Mouse (Mus musculus) liver, embryonic 14.5 days (tissue): ENCODE measurements around the gene Hipk3. TPM values are rescaled to one million over a fixed set of nuclear protein-coding genes. Genes with fewer than 3 reads are reported as not detected.

Source experiments
- ATAC-seq: fragments of 200-750 bp; cut with Nextera tagmentation; 2 replicates; pipeline ENCODE4 v1.8.0; 2017; ENCODE audit warnings: moderate number of reproducible peaks, mild to moderate bottlenecking, moderate library complexity; ENCODE audit not compliant: insufficient read depth
- DNase-seq, 3 experiments: peaks; one replicate each; pipeline ENCODE4 v3.0.0-alpha.2; 2012 to 2013; ENCODE audit warnings: low read depth in 3 of 3, low spot score in 3 of 3
- H3K27ac ChIP-seq: fragments of 300-500 bp; sonication (generic); 2 replicates; pipeline ENCODE4 v1.5.1; 2014; ENCODE audit warnings: moderate library complexity, mild to moderate bottlenecking, control low read depth, inconsistent platforms
- H3K27me3 ChIP-seq: fragments of 300-500 bp; sonication (generic); 2 replicates; pipeline ENCODE4 v1.6.1; 2014; ENCODE audit warnings: mild to moderate bottlenecking, low read length, moderate library complexity; ENCODE audit not compliant: control insufficient read depth, insufficient read depth
- H3K36me3 ChIP-seq: fragments of 300-500 bp; sonication (generic); replicated peaks from 2 replicates; pipeline ENCODE4 v1.6.1; 2014; ENCODE audit warnings: low read depth; ENCODE audit not compliant: control insufficient read depth, insufficient read depth
- H3K4me1 ChIP-seq, 2 experiments: fragments of 200-500 bp in 1 of 2; fragments of 300-500 bp in 1 of 2; sonication (generic) in 1 of 2; replicated peaks; 2 replicates each; pipeline ENCODE4 v1.6.1; 2012 to 2014; ENCODE audit warnings: antibody characterized with exemption in 1 of 2, inconsistent platforms in 1 of 2, low read length in 1 of 2; ENCODE audit not compliant: control insufficient read depth in 2 of 2, insufficient read depth in 2 of 2
- H3K4me2 ChIP-seq: fragments of 300-500 bp; sonication (generic); 2 replicates; pipeline ENCODE4 v1.6.1; 2014; ENCODE audit warnings: low read depth, mild to moderate bottlenecking, control low read depth, moderate library complexity
- H3K4me3 ChIP-seq, 2 experiments: fragments of 200-500 bp in 1 of 2; fragments of 300-500 bp in 1 of 2; sonication (generic) in 1 of 2; 2 replicates each; pipeline ENCODE4 v1.5.1; 2012 to 2014; ENCODE audit warnings: low read depth in 2 of 2, low read length in 2 of 2, mild to moderate bottlenecking in 2 of 2, control low read depth in 1 of 2, inconsistent platforms in 1 of 2, moderate library complexity in 1 of 2; ENCODE audit not compliant: insufficient read depth in 1 of 2
- H3K9ac ChIP-seq: fragments of 300-500 bp; sonication (generic); replicated peaks from 2 replicates; pipeline ENCODE4 v1.6.1; 2014; ENCODE audit warnings: mild to moderate bottlenecking, control low read depth, moderate library complexity
- H3K9me3 ChIP-seq: fragments of 300-500 bp; sonication (generic); 2 replicates; pipeline ENCODE4 v1.6.1; 2016; ENCODE audit warnings: low read length, mixed read lengths; ENCODE audit not compliant: control insufficient read depth
- CTCF ChIP-seq: IDR thresholded peaks from 2 replicates; pipeline ENCODE4 v1.5.1; 2016; ENCODE audit warnings: antibody characterized with exemption, low read depth, control low read depth
- EP300 ChIP-seq: IDR thresholded peaks from 2 replicates; pipeline ENCODE4 v1.6.1; 2016; ENCODE audit warnings: antibody characterized with exemption, low read depth
- WGBS: fragments of 180-500 bp; shearing (Covaris S2); extraction: QIAGEN DNeasy Blood & Tissue Kit; methylation state at CpG from one replicate; pipeline ENCODE4 v1.1.7; 2014; ENCODE audit not compliant: insufficient replicate concordance; 5-methylcytosine and 5-hydroxymethylcytosine counted together
- polyA plus RNA-seq, 2 experiments: library from polyadenylated mRNA; depleted of rRNA in 1 of 2; stranded (reverse) in 1 of 2; unstranded in 1 of 2; fragments of >200 nt; fragmentation: Nextera tagmentation in 1 of 2; extraction: Ambion mirVana in 1 of 2; gene quantifications; 2 replicates each; pipeline versions ENCODE4 v1.2.1 to v1.2.3; 2012 to 2014

The Hipk3 gene
- polyA plus RNA-seq, 2 experiments, result 7.0 to 8.2 TPM

DNA sequence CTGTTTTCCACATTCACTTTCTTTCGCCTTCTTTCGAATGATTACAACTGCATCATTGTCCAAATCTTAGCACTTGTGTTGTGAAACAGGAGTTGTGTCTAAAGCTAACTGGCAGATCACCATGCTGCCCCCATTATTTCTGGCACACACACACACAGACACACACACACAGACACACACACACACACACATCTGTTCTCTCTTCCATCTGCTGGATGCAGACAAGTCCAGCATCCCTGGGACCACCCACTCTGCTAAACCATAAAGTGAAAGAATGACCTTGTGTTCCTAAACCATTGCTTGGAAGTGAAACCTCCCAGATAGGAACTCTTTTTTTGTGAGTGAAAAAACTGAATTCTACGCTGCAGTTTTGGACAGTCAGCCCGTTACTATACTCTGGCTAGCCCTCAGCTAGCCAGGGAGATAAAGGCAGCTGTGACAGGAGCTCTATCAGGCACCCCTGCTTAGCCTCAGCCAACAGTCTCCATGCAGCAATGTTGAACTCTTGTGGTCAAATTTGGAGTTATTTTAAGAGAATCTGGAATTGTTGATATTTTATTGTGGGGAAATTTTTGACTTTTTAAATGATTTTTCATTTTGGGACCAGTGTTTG is 101.4 kb downstream of the Hipk3 start:
- DNase-seq, result no peak
- WGBS, result 54% methylated on average over 4 of the region's 4 CpGs
- no peak for ATAC-seq
- no peaks in the 10 kb centered on the region for H3K36me3 ChIP-seq
- no peak overlapping the region for H3K9ac ChIP-seq
- no peaks in the 10 kb centered on the region for H3K9me3 ChIP-seq
- no peak overlapping the region for H3K27ac ChIP-seq
- H3K27me3 ChIP-seq, result no peaks in the 10 kb centered on the region
- H3K4me3 ChIP-seq, result no peak overlapping the region
- no peak overlapping the region for H3K4me2 ChIP-seq
- TF ChIP-seq EP300 (no peak), CTCF (no peak)
- H3K4me1 ChIP-seq, result no peaks in the 10 kb centered on the region

DNA sequence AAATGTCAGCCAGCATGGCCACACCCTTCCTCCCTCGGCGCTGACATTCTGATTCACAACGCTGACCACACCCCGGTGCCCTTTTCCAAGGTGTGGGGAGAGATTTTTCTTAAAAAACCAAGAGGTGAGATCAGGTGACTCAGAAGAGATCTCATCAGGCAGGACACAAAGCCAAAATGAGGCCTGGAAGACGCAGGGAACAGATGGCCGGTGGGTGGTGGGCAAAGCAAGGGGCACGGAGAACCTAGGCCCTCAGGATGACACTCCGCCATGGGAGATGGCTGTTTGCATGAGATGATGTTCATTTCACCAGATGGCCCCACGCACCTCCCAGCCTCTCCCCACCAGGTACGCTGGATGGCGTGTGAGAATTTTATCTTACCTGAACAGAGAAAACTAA is 105.0 kb downstream of the Hipk3 start:
- ATAC-seq (no peak), DNase-seq (no peak)
- 78% methylated on average over 11 of the region's 11 CpGs for WGBS
- no peak for TF ChIP-seq CTCF
- no peak for TF ChIP-seq EP300
- H3K9me3 ChIP-seq, result no peaks in the 10 kb centered on the region
- H3K4me1 ChIP-seq, result no peaks in the 10 kb centered on the region
- H3K4me2 ChIP-seq, result no peak overlapping the region
- no peak overlapping the region for H3K9ac ChIP-seq
- H3K4me3 ChIP-seq, result no peak overlapping the region
- no peak overlapping the region for H3K27ac ChIP-seq
- no peaks in the 10 kb centered on the region for H3K27me3 ChIP-seq
- no peaks in the 10 kb centered on the region for H3K36me3 ChIP-seq

DNA sequence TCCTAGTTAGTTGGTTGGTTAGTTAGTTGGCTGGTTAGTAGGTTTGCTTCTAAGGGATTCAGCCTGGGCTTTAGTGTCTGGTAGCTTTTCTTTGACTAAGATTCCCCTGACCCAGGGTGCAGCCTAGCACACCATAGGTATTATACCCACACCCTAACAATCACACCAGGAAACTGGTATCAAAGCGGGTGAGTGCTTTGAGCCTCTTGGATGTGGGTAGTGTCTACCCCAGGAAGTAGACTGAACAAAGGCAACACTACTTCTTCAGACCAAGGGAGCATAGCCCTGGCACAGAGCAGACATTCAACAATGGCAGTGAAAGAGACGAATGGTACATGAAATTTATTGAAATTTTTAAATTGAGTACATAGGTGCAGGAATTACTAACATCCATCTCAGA is 108.3 kb downstream of the Hipk3 start:
- Histone ChIP-seq H3K4me3 (no peak overlapping the region), H3K36me3 (no peaks in the 10 kb centered on the region), H3K9ac (no peak overlapping the region), H3K4me1 (no peaks in the 10 kb centered on the region), H3K27ac (no peak overlapping the region), H3K27me3 (no peaks in the 10 kb centered on the region), H3K4me2 (no peak overlapping the region), H3K9me3 (no peaks in the 10 kb centered on the region)
- ATAC-seq (no peak), DNase-seq (no peak)
- 58% methylated on average over 2 of the region's 2 CpGs for WGBS
- TF ChIP-seq EP300 (no peak), CTCF (no peak)

- Histone ChIP-seq H3K9ac (no peak overlapping the region), H3K9me3 (no peaks in the 10 kb centered on the region)
- 74% methylated on average over 4 of the region's 4 CpGs for WGBS
Observed at GRCm38 (mm10) chr2:104383589-104383988, 110.7 kb downstream of the Hipk3 start.

DNA sequence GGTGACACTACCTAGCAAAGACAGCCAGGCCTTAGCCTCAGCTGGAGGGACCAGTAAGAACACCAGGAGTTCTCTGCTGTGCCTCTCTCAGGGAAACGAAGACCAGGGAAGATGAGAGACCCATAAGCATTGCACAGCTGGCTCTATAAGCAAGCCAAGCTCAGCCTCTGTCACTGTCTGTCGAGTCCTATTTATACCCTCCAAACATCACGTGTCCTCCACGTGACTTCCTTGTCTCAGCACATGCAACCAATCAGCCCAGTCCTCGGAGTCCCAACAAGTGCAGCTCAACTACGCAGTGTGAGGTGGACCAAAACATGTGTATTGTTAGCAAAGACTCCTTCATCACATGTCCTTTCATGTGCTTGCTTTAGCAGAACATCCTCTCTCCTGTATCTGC is 111.4 kb downstream of the Hipk3 start:
- Histone ChIP-seq H3K27me3 (no peaks in the 10 kb centered on the region), H3K4me1 (no peaks in the 10 kb centered on the region), H3K4me3 (no peak overlapping the region), H3K9me3 (no peaks in the 10 kb centered on the region), H3K36me3 (no peaks in the 10 kb centered on the region), H3K9ac (no peak overlapping the region), H3K4me2 (no peak overlapping the region), H3K27ac (no peak overlapping the region)
- WGBS, result 53% methylated on average over 6 of the region's 6 CpGs
- no peak for ATAC-seq
- DNase-seq, result no peak
- TF ChIP-seq EP300 (no peak), CTCF (no peak)

More at GRCm38 (mm10) chr2:104383589-104383988, 110.7 kb downstream of the Hipk3 start:
- no peak overlapping the region for H3K27ac ChIP-seq
- H3K27me3 ChIP-seq, result no peaks in the 10 kb centered on the region
- no peaks in the 10 kb centered on the region for H3K36me3 ChIP-seq
- ATAC-seq (no peak), DNase-seq (no peak)
- H3K4me3 ChIP-seq, result no peak overlapping the region
- H3K4me2 ChIP-seq, result no peak overlapping the region
- TF ChIP-seq EP300 (no peak), CTCF (no peak)
- no peaks in the 10 kb centered on the region for H3K4me1 ChIP-seq
